Mouse (Mus musculus) kidney, postnatal 14 days (tissue): Measurements from ENCODE around the gene Kcnh7.

Experiments
- DNase-seq: peaks from one replicate; pipeline ENCODE4 v3.0.0; 2022; ENCODE audit warnings: mixed read lengths

The Kcnh7 gene

GRCm38 (mm10) chr2:62644891-62645290 lies 539.2 kb downstream of the Kcnh7 start:
- DNase-seq = no peak
